Mouse (Mus musculus) v-Abl transformed pro-B cells (cell line): Measurements from ENCODE around the gene Prdx1.

Experiments
- in situ Hi-C, 2 experiments: fragments of 400-800 bp; cut with MboI; formaldehyde crosslinking; loops; one replicate each; pipeline ENCODE4 v1.15.1; 2025; ENCODE audit not compliant: unreplicated experiment in 2 of 2

The Prdx1 gene

DNA sequence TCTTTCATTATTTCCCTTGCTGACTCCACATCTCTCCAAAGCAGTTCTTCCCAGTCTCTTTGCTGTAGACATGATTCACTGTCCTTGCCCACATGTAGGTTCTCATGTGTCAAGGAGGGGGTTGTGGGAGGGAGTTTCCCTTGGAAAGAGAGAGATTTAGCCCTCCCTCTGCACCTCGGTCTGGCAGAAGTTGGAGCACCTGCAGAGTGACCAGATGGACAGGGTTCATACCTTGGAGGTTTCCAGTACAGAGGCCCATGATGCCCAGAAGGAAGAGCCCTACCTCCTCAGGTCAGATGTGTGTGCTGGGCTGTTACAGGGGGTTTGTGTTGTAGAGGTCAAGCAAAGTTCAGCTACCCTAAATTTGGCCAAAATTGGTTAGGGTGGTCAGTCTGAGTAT lies 27.2 kb downstream of the Prdx1 start:
- in situ Hi-C loops, result loop anchor here (5.0 to 25.0 kb wide), 2 partner anchors 425 to 430 kb away; partner anchors contain the start of genes Btbd19 (in 1 of the 2), Plk3 (in 1 of the 2) and Tctex1d4 (in 1 of the 2)

DNA sequence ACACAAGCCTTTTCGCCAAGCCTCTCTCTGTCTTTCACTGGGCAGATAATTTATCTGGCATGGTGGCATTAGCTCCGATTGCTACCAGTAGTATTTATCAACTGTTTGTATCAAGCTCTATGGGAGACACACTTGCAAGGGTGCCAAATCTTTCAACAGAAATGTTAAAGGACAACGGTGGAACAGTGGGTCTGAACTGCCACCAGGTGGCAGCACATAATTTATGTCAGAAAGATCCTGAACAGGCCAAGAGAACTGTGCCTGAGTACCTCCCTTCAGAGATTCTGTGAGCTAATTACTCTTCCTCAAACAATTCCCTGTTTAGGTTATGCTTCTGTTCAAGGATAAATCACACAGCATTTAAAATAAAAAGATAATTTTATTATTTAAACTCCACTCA lies 34.1 kb downstream of the Prdx1 start:
- in situ Hi-C loops, result loop anchor here (5.0 to 25.0 kb wide), 3 partner anchors 68 to 418 kb away; partner anchors contain the start of genes Btbd19 (in 1 of the 2), Plk3 (in 1 of the 2), Tctex1d4 (in 1 of the 2) and Urod (in 1 of the 2)

DNA sequence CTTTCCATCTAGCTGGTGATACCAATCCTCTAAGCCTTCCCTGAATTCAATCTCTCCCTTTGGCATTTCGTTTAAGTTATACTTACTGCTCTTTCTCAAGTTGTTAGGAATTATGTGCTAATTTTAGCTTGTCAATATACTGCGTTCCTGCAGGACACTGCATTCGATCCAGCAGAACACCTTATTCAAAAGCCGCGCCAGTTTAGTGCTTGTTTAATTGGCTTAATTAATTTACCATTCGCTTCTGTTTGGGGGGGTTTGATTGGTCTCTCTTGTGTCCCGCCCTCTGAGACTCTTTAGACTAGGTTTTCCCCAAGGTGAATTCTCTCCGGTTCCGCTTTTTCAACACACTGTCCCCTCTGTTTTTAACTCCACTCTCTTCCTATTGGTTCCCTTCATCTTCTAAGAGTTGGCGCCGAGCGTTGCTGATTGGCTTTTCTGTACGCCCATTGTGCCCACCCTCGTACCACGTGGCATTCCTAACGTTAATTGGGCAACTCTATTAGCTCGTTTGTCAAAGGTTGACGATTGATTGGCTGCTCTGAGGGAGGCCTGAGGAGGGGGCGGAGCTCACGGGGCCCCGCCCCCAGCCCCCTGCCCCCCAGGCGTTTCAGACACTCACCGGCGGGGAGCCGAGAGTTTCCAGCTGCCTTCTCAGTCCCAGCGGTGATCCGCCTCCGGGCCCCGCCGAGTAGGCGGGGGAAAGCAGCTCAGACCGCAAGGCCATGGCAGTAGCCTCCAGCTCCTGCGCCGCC lies 35.2 kb downstream of the Prdx1 start, which contains the start of gene Tesk2:
Gene Tesk2 (plus strand): TSS at position 606 of the 755 bp plus-strand sequence.
- in situ Hi-C loops, result loop anchor here in 1 of 2 experiments (25.0 kb wide), 1 partner anchor 417 kb away; the partner anchor contains the start of genes Btbd19, Plk3 and Tctex1d4

DNA sequence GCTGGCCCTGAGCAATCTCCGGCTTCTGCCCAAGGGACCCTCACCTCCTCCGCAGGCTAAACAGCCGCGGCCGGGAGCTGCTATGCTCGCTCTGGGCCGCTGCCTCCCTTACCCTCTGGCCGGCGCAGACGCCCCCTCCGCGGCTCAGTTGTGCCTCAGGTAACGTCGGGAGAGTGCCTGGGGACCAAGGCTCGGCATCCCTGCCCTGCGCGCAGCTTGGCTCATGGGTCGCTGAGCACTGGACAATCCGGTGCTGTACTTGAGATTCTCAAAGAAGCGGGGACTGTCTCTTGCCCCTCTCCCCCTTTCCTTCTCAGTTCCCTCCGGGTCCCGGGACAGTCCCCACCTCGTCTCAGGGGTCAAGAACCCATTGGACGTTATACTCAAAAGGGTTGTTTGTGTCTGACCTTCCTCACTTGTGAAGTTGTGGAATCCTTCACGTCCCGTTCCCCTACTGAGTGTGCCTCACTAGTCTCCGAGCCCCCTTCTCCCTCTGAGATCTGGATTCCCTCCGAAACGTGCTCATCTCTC lies 35.8 kb downstream of the Prdx1 start:
- in situ Hi-C loops, result loop anchor here in 1 of 2 experiments (25.0 kb wide), 1 partner anchor 416 kb away; the partner anchor contains the start of genes Btbd19, Plk3 and Tctex1d4

DNA sequence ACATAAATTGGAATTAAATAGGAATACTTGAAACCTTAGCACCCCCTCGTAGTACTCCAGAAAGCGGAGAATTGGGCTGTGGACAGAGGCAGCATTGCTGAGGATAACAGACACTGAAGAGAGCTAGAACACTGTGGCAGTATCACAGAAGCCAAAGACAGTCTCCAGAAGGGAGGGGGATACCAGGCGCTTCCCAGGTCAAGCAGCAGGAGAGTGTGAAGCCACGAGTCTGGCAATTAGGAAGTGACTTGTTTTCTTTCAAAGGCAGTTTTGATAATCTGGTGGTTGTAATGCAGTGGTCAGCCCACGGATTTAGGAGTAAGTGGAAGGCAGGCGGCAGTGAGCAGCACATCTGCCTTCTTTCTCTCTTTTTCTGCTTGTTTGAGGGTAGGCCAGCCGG lies 36.9 kb downstream of the Prdx1 start:
- in situ Hi-C loops, result loop anchor here in 1 of 2 experiments (25.0 kb wide), 1 partner anchor 415 kb away; the partner anchor contains the start of genes Btbd19, Plk3 and Tctex1d4

DNA sequence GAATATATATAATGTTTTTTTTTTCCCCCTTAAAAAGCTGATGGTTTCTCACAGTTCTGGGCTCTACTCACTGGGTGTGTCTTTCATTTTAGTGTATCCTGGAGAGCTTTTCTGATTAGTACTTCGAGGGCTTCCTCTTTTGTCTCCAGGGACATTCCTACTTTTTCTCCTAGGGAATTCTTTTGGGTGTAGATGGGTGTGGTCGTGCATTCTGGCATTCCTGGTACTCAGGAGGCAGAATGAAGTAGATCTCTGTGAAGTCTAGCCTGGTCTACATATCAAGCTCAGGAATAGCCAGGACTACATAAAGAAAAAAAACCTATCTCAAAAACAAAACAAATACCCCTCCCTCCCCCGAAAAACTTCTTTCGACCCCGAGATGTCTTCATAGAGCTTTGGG lies 40.1 kb downstream of the Prdx1 start:
- in situ Hi-C loops, result no loop called here

DNA sequence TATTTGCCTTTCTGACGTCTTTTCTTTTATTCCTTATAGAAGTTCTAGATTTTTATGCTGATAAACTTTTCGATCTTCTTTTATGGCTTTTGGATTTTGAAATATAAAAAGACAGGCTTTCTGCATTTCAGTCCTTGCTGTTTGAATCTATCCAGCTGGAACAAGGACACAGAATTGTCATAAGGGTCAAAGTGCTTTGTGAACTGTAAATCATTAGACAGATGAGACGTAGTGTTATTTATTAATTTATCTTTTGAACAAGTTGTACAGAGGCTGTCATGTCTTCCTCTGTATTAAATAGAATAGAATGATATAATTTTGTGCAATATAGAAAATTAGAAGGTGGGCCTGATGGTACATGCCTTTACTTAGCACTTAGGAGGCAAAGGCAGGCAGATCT lies 42.1 kb downstream of the Prdx1 start:
- in situ Hi-C loops, result no loop called here

DNA sequence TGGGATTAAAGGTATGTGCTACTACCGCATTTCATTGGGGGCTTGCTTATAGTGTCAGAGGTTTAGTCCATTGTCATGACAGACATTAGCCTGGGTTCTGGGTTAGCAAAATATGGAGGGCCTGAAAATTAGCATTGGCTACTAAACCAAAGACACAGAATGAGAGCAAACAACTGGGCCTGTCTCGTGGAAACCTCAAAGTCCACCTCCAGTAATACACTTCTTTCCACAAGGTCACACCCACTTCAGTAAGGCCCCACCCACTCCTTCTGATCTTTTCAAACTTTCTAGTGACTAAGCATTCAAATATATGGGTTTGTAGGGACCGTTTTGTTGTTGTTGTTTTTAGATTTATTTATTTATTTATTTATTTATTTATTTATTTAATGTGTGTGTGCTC lies 44.2 kb downstream of the Prdx1 start:
- in situ Hi-C loops, result no loop called here

DNA sequence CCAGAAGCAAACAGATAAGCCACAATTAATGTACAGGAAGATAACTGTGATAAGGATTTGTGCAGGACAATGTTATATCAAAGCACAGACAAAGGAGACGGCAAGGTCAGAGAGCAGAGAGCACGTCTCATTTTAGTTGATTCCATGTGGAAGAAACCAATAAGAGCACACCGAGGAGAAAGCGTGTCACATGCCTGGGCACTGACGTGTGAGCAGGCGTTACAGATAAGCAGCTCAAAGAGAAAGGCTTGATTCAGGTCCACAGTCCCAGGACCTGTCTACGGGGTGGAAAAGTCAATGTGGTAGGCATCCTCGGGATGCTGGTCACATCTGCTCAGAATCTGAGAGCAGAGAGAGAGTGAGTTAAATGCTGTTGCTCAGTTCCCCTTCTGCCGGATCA lies 45.7 kb downstream of the Prdx1 start:
- in situ Hi-C loops, result no loop called here

DNA sequence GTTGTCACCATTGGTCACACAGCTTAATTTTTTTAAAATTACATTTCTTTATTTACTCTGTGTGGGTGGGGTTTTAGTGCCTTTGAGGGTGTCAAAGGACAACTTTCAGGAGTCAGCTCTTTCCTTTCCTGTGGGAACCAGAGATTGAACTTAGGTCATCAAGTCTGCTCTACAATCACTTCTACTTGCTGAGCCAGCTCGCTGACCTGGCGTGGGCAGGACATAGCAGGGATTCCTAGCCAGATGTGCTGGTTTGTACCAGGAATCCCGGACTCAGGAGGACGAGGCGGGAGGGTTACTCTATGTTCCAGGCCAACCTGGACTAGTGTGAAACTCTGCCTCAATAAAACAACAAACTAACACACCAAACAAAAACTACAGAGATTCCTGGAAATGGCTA lies 47.0 kb downstream of the Prdx1 start:
- in situ Hi-C loops, result no loop called here

DNA sequence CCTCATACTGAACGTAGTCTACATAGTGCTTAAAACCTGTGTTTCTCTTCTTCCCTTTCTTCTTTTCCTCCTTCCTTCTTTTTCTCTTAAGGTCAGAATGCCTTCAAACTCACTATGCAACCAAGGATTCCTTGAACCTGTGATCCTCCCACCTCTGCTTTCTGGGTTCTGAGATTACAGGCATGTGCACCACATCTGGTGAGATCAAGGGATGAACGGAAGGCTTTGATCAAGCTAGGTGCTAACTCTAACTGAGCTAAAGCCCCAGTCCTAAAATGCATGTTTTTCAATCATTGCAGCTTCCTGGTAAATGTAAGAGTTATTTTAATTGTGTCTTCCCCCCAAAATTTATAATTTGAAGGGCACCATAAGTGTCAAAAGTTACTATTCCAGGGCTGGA lies 49.7 kb downstream of the Prdx1 start:
- in situ Hi-C loops, result no loop called here

DNA sequence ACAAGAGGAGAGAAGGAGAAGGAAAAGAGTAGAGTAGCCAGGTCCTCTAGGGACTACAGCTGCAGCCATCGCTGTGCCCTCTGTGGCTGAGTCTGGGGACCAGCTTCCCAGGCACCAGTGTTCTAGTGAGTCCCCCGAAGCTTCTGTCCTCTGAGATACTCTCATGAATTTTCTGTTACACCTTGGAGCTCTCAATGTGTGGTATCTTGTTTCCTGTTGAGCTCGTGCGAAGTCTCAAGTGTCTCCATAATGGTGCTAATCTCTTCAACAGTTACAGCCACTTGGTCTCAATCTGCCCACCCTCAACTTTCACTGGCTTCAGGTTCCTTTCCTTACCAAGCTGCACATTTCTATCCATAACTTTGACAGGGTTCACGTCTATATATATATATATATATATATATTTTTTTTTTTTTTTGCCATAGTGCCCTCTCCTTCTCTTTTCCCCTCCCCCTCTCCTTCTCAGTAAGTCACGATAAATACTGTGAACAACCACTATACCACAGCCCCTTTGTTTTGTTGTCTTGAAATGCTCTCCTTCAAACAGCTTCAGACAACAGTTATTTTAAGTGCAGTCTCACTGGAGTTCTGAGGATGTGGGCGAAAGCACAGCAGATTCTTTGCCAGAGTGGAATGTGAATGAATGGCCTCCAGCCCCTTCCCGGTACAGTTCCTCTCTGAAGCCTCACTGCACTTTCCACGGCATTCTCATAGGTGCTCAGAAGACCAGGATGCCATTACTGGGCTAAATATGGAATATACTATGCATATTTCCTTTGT lies 53.8 kb downstream of the Prdx1 start:
- in situ Hi-C loops, result no loop called here

DNA sequence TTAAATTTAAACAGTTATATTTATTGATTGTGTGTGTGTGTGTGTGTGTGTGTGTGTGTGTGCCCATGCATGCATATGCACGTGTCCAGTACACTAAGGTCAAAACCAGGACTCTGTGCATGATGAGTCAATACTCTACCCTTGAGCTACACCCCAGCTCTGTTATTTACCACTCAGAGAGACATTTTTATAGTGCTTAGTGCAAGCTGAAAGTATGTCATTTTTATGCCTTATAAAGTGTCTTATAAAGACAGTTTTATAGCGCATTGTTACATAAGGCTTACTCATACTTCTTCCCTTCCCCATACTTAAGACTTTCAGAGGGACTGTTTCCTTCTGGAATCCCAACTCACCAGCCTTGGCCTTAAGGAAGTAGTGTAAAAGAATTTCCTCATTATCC lies 64.4 kb downstream of the Prdx1 start:
- in situ Hi-C loops, result no loop called here
